Mouse (Mus musculus) gastrocnemius, postnatal 10 days (tissue): ENCODE measurements around the gene Gprc5a. TPM values are rescaled to one million over a fixed set of nuclear protein-coding genes. Genes with fewer than 3 reads are reported as not detected.

Experiments
- DNase-seq: peaks from one replicate; pipeline ENCODE4 v3.0.0; 2021; ENCODE audit warnings: mixed read lengths
- total RNA-seq, 2 experiments: library from RNA; stranded (reverse); gene quantifications; 2 replicates each; pipeline ENCODE4 v1.2.3; 2021

The Gprc5a gene
- total RNA-seq, 2 experiments from 2014 or later: 0.56 to 0.66 TPM

- DNase-seq: no peak
These were observed 9.0 kb downstream of the Gprc5a start for GRCm38 (mm10) chr6:135074405-135074947.

DNA sequence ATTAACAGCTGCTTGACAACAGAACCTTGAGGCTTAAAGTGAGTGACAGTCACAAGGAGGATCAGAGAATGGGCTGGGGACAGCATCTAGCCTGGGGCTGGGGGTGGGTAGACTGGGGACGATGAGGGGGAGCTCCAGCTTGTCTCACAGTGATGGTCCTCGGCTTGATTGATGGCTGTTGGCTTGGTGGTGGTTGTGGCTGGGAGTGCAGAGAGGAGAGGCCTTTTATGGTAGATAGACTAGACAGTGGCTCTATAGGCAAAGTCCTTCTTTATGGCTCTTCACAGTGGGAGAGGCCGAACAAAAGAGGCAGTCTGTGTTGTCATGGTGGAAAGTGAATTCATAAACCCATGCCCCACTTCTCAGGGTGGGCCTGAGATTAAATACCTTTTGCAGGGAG, 10.8 kb downstream of the Gprc5a start:
- DNase-seq: no peak

DNA sequence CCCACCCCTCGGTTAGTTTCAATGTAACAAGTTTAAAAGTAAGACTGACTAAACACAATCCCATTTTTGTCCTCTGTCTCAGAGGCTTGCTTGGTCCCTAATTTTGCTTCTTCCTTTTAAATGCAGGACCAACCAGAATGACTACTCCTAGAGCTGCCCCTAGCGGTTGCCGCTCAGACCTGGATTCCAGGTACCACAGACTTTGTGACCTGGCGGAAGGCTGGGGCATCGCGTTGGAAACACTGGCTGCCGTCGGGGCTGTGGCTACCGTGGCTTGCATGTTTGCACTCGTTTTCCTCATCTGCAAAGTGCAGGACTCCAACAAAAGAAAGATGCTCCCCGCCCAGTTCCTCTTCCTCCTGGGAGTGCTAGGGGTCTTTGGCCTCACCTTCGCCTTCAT, 13.0 kb downstream of the Gprc5a start:
- DNase-seq: no peak

DNA sequence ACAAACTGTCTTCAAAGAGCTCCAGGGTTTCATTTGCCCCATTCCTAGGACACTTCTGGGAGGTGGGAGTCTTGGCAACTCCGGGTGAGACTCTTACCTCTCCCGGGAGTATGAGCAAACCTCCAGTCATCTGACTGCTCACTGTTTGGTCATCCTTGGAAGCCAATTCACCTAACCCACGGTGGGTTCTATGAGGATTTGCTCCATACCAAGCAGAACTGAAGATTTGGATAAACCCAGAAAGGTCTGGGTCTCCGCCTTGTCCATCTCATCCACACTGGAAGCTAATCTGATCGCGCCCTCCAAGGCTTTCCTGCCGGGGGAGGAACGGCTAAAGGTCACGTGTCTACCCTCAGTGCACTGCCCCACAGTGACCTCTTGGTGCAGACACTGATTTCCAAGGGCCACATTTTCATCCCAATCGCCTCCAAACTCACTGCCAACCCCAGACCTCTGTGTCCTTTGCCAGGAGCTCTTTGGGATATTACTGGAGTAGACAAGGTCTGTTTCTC, 18.6 kb downstream of the Gprc5a start:
- no peak for DNase-seq

- DNase-seq: no peak
These were observed 20.3 kb downstream of the Gprc5a start for GRCm38 (mm10) chr6:135085703-135086102.

DNA sequence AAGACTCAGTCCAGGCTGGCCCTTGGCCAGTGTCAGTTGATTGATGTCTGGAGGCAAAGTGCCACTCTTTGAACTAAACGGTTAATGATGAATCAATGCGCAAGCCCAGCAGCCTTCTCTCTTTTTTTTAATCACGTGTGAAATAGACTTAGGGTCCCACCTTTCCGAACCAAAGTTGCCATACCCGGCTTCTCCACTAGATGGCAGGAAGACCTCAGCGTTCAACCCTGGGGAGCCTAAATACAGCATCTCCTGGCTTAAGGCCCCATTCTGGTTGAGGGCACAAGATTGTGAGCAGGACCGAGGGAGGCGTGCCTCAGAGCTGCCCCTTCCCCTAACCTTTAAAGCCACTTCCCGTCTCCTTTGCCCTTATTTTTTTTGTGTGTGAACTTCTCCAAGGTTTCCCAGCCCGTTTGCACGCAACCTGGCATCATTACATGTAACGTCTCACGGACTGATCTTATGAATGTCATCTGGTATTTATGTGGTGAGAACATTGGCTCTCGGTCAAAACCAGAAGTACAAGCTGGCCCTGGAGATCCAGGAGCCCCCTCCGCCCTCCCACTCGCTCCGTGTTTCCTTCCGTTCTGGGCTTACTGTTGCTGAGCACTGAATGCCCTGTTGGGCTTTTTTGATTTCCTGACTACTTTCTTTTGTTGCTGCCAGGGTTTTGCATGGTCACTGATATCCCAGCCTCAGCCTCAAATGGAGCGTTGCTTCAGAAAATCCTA, 22.4 kb downstream of the Gprc5a start:
- DNase-seq: peak; percentile 85

DNA sequence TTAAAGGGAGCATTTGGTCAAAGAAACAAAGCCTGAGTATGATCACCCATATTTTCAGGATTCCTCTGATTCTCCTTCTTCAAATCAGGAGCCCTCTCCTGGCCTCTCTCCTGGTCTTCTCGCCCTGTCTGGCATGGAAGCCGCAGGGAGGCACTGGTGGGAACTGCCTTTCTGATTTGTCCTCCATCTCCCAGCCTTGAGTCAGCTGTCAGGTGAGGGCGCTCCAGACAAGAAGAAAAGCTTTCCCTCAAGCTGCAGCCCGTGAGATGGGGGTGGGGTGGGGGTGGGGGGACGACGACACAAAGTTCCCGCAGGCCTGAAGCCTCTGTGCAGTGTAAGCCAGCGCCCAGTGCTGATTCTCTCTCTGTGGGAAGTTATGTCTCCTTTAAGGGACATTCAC, 24.3 kb downstream of the Gprc5a start:
- peak; percentile 22 for DNase-seq

DNA sequence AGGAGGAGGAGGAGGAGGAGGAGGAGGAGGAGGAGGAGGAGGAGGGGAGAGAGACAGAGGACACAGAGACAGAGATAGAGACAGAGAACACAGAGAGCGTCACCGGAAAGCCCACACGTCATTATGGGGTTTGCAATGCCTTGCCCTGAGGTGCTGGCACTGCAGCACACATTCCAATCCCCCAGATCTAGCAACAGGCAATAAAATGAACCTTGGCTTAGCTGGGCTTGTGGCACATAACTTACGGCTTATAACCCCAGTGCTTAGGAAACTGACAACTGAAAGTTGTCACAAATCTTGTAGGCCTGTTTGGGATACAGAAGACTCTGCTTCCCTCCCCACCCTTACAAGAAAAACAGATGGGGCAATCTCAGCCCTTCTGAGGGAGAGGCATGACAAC, 25.2 kb downstream of the Gprc5a start:
- DNase-seq: no peak

GRCm38 (mm10) chr6:135092798-135093470, 27.5 kb downstream of the Gprc5a start:
- no peak for DNase-seq

GRCm38 (mm10) chr6:135100787-135101472, 35.5 kb downstream of the Gprc5a start:
- DNase-seq: no peak

- no peak for DNase-seq
These were observed 37.4 kb downstream of the Gprc5a start for GRCm38 (mm10) chr6:135102736-135103303.

DNA sequence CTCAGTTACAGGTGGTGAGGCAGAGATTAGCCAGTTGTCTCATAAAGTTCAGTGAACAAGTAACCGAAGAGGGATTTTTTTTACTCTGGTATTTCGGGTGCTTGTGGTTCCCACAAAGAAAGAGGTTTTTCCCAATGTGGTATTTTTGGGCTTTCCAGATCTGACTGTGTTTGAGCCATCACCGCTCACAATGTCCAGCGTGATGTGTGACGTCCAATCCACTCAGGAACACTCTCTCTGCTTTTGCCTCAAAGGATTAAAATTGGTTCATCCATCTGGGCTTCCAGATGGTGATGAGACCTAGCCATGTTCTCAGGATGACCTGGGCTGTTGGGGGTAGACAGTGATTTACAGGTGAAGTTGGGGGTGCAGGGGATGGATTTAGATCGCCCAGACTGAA, 41.6 kb downstream of the Gprc5a start:
- DNase-seq: no peak

DNA sequence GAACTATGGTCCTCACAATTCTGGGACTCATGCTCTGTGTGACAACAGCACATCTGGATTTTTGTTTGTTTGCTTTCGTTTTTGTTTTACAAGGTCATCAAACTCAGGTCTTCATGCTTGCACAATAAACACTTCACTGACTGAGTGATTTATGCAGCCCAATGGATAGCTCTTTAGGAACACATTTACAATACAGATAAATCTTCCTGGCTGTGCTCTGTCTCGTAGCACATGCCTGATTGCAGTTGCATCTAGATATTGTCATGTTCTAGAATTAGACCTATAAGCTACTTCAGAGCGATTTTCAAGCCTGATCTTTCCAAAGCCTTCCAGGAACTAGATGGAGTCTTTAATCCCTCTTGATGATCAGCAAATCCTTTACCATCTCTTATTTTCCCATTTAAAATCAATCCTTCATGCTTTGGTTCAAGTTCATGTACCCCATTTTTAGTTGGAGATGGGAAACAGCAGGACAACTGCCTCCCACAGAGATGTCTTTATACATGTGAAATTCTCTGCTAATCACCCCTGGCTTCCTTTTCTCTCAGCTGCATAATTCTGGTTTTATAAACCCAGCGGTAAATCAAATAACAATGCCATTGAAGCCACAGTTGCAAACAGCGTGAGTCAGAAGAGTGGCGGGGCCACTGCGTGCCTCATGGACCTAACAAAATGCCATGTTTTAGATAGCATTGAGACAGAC, 47.1 kb downstream of the Gprc5a start:
- DNase-seq: no peak

DNA sequence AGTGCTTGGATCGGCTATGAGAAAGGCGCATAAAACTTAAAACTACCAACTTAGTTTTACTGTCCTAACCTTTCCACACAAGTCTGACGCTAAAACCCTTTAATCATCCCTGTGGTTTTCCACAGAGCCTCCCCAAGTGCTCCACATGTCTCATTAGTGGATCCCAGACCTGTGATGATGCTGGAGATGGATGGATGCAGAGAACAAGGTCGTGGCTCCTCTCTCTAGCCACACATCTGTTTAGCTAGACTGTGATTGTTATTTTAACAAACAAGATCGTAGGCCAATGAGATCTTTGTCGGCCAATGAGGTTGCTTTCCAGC, 47.6 kb downstream of the Gprc5a start:
- DNase-seq: no peak

GRCm38 (mm10) chr6:135116479-135116878, 51.0 kb downstream of the Gprc5a start:
- no peak for DNase-seq

- no peak for DNase-seq
These were observed 52.7 kb downstream of the Gprc5a start, which contains the start of gene Gprc5d for GRCm38 (mm10) chr6:135118183-135118582. Gene Gprc5d (minus strand): TSS chr6:135118283.

DNA sequence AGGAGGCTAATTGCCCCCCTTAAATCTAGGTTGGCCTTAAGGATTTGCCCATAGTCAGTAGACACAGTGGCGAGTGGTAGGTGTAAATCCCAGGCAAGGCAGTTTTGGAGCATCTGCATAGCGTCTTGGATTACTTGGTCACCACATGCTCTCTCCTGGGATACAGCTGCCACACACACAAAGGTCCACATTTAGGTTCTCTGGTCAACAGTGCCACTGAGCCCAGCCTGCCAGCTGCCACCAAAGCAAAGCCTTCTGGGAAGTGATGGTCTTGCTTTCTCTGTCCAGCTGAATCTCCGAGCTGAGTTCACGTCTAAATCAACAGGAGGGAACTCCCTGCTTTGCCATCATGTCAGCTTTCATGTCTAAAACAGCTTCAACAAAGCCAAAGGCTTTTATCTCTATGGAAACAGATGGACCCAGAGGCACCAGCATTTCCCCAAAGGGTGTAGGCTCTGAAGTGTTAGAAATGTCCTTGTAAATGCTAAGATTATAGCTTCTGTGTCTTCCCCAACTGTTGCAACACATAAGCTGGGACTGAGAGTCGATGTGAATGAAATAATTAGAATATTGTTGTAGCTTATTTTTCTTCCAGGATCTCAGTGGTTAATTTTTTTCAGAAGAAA, 59.4 kb downstream of the Gprc5a start:
- DNase-seq: no peak

DNA sequence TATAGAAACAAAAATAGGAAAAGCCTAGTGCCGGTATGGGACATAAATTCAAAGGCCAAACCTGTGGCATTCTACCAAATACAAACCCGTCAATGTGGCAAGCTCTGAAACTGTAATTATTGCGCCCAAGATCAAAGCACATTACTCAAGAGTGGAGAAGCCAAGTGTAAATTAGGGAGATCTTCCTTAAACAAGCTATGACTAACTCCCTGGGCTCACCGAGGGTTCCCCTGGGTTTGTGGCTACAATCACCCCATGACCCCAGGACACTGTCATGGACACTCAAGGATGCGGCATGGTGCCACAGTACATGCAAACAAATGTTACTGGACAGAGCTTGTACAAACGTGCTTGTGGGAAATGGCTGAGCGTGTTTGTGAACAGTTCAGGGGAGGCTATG, 67.6 kb downstream of the Gprc5a start:
- DNase-seq: no peak

GRCm38 (mm10) chr6:135133486-135133885, 68.0 kb downstream of the Gprc5a start:
- no peak for DNase-seq
